Mouse (Mus musculus): ENCODE results near the gene Tmem141.

DNA sequence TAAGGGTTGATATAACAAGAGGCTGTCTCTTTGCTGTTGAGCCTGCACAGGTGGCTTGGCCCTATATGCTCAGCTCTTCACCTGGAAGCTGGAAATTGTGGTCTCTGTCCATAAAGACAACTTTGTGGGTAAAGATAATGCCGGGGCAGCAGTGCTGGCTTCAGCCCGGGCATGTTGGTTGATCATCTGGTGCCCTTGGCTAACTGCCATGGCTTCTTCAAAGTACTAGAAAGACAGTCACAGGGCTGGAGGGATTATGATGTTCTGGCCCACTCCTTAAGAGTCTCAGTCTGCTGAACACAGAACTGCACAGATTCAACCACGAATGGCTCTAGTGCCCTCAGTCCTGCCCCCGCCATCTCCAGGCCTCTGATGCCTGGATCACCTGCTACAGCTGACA is 35.4 kb upstream of the Tmem141 start:
- no peak for TF ChIP-seq POLR2A (IDR thresholded peaks at IDR 0.05; ENCODE audit: low read depth, low read length)
- no peak for TF ChIP-seq CTCF (IDR thresholded peaks at IDR 0.05; ENCODE audit: borderline replicate concordance, insufficient read depth, low read length)

All from embryonic fibroblast, embryonic 13.5 days (primary cell).